27 mouse cellular contexts compared by ENCODE assay signal in genomic region chr11:59149302-59149701, GRCm38 (mm10). TPM values are rescaled to one million over a fixed set of nuclear protein-coding genes. Genes with fewer than 3 reads are reported as not detected.
DNase-seq lines count a peak whose midpoint lies in the region; ATAC-seq and TF ChIP-seq lines count a peak whose summit lies in the region.
"Had no signal": no experiment of that assay in that cellular context is flagged by ENCODE, and none has a peak within 500 bp of the region (broad histone marks: within the 10 kb centered on the region; RNA-seq: fewer than 3 reads in every experiment).

No protein-coding gene starts in this region.

- 43% methylated on average over 3 of the region's 3 CpGs for WGBS in lung, embryonic 14.5 days

- DNase-seq in adrenal gland, adult 8-10 months, result peak; percentile 30
- DNase-seq in adrenal gland, adult 18-20 months (ENCODE audit: low spot score in 2 of 2), result no peak
- peak; percentile 48 for DNase-seq in lung, embryonic 14.5 days
- no peak for DNase-seq in lung, postnatal 10 days
- DNase-seq in adrenal gland, postnatal 36 days, result peak; percentile 32 to 53
- DNase-seq in urinary bladder, postnatal 14 days (ENCODE audit: low spot score), result no peak
- DNase-seq in urinary bladder, postnatal 10 days (ENCODE audit: low spot score), result no peak
- DNase-seq: cerebellum, adult 18-20 months; cerebellum, adult 9-10 months; cerebellum, postnatal 14 days; gastrocnemius, postnatal 10 days; heart, adult 11 months; heart, postnatal 36 days; kidney, adult 11 months had no signal

- no peak overlapping the region for H3ac ChIP-seq in myocyte (ENCODE audit: control insufficient read depth, insufficient read length)

- H3K4me2 ChIP-seq in lung, embryonic 14.5 days, result no peak overlapping the region
- peak overlapping the region; percentile 21 for H3K4me2 ChIP-seq in myocyte (ENCODE audit: low read depth)
- H3K4me2 ChIP-seq: embryonic facial prominence, embryonic 13.5 days; forebrain, embryonic 12.5 days; forebrain, embryonic 15.5 days; heart, embryonic 11.5 days; hindbrain, embryonic 13.5 days; intestine, embryonic 15.5 days had no signal

- no peak for TF ChIP-seq CTCF in lung, embryonic 14.5 days (IDR thresholded peaks at IDR 0.05; ENCODE audit: low read depth)

- no peak overlapping the region for H3K27ac ChIP-seq in lung, embryonic 14.5 days (ENCODE audit: low read depth)
- H3K27ac ChIP-seq: embryonic facial prominence, embryonic 13.5 days; forebrain, embryonic 12.5 days; forebrain, embryonic 15.5 days; hindbrain, embryonic 10.5 days; hindbrain, embryonic 13.5 days; intestine, embryonic 15.5 days had no signal

- no peak for TF ChIP-seq POLR2A in myocyte (IDR thresholded peaks at IDR 0.05; ENCODE audit: insufficient read length, low read depth)

- no peak overlapping the region for H3K4me3 ChIP-seq in lung, embryonic 14.5 days (ENCODE audit: low read depth, low read length)
- no peak overlapping the region for H3K4me3 ChIP-seq in myocyte
- H3K4me3 ChIP-seq: embryonic facial prominence, embryonic 13.5 days; erythroblast, embryonic 14.5 days; forebrain, embryonic 12.5 days; forebrain, embryonic 15.5 days; hindbrain, embryonic 10.5 days; hindbrain, embryonic 13.5 days; intestine, embryonic 15.5 days had no signal

- ATAC-seq in lung, embryonic 14.5 days (ENCODE audit: insufficient read depth), result no peak
- ATAC-seq: activated CD4-positive, CD25-positive, alpha-beta regulatory T cell, adult 4 months; CD4-positive, CD25-positive, alpha-beta regulatory T cell, adult 4 months; forebrain, embryonic 15.5 days; hindbrain, embryonic 16.5 days; intestine, embryonic 15.5 days had no signal

- no peaks in the 10 kb centered on the region for H3K79me2 ChIP-seq in myocyte (ENCODE audit: control insufficient read depth, insufficient read depth)

- no peaks in the 10 kb centered on the region for H3K9me3 ChIP-seq in lung, embryonic 14.5 days (ENCODE audit: low read depth, low read length)
- H3K9me3 ChIP-seq: embryonic facial prominence, embryonic 13.5 days; forebrain, embryonic 12.5 days; forebrain, embryonic 15.5 days; hindbrain, embryonic 10.5 days; hindbrain, embryonic 13.5 days; intestine, embryonic 15.5 days had no signal

- no peaks in the 10 kb centered on the region for H3K4me1 ChIP-seq in lung, embryonic 14.5 days (ENCODE audit: insufficient read depth)
- H3K4me1 ChIP-seq: embryonic facial prominence, embryonic 13.5 days; forebrain, embryonic 12.5 days; forebrain, embryonic 15.5 days; hindbrain, embryonic 10.5 days; hindbrain, embryonic 13.5 days; intestine, embryonic 15.5 days had no signal

- H3K27me3 ChIP-seq in lung, embryonic 14.5 days (ENCODE audit: insufficient read depth, low read length), result no peaks in the 10 kb centered on the region
- H3K27me3 ChIP-seq in myocyte (ENCODE audit: control insufficient read depth, insufficient read depth, insufficient read length), result peaks cover 14% of the 10 kb centered on the region
- H3K27me3 ChIP-seq: embryonic facial prominence, embryonic 13.5 days; forebrain, embryonic 15.5 days; intestine, embryonic 15.5 days had no signal

- no peaks in the 10 kb centered on the region for H3K36me3 ChIP-seq in lung, embryonic 14.5 days (ENCODE audit: insufficient read depth)
- no peaks in the 10 kb centered on the region for H3K36me3 ChIP-seq in myocyte (ENCODE audit: control insufficient read depth, insufficient read depth)
- H3K36me3 ChIP-seq: embryonic facial prominence, embryonic 13.5 days; forebrain, embryonic 12.5 days; forebrain, embryonic 15.5 days; hindbrain, embryonic 10.5 days; hindbrain, embryonic 13.5 days; intestine, embryonic 15.5 days had no signal

- H3K9ac ChIP-seq in lung, embryonic 14.5 days, result no peak overlapping the region
- H3K9ac ChIP-seq: embryonic facial prominence, embryonic 13.5 days; forebrain, embryonic 12.5 days; forebrain, embryonic 15.5 days; hindbrain, embryonic 13.5 days; intestine, embryonic 15.5 days had no signal

TF ChIP-seq in myocyte, 11 proteins besides CTCF, POLR2A, EP300 and RAD21:
- TF ChIP-seq SRF (IDR thresholded peaks at IDR 0.05; ENCODE audit: control insufficient read depth, insufficient read length, low read depth) (no peak), E2F4 (IDR thresholded peaks at IDR 0.05; ENCODE audit: insufficient read depth) (no peak), MYOD1 (IDR thresholded peaks at IDR 0.05; ENCODE audit: control insufficient read depth in 1 of 3, insufficient read length in 2 of 3, low read depth in 2 of 3) (peak; percentile 20 to 69 (median 22)), CEBPB (IDR thresholded peaks at IDR 0.05; ENCODE audit: insufficient read depth, poor library complexity, severe bottlenecking) (no peak), MYOG (IDR thresholded peaks at IDR 0.05; ENCODE audit: control insufficient read depth in 1 of 3, insufficient read depth in 1 of 3, insufficient read length in 2 of 3, low read depth in 2 of 3) (peak in 2 of 3 experiments; percentile 41 to 81), USF1 (IDR thresholded peaks at IDR 0.05; ENCODE audit: low read depth) (no peak)

RNA-seq across cellular contexts. Expression of gene Obscn, which starts 13.1 kb away (rescaled TPM):
- total RNA-seq in adrenal gland, adult 8-10 months (2022), result 1 to 10 TPM; 1.5 to 2.2 (median 1.6) TPM
- total RNA-seq in adrenal gland, adult 18-20 months (2021), result 1 to 10 TPM in 1 of 2 experiments, under 1 TPM in 1; 0.99 to 2.4 TPM
- polyA plus RNA-seq in lung, embryonic 14.5 days (2014; fragmentation: Nextera tagmentation; extraction: Ambion mirVana), result 0.14 and 1.4 TPM in 2 replicates
- total RNA-seq in adrenal gland, postnatal 36 days (2021), result under 1 TPM; 0.93 to 0.95 TPM
- polyA plus RNA-seq in myocyte (2012; fragmentation: generic; extraction: Trizol), result 25.0 TPM
- total RNA-seq: common myeloid progenitor, adult 5-6 weeks had no signal
- polyA plus RNA-seq: activated CD4-positive, CD25-positive, alpha-beta regulatory T cell, adult 4 months; CD4-positive, CD25-positive, alpha-beta regulatory T cell, adult 4 months; forebrain, embryonic 12.5 days; hindbrain, embryonic 10.5 days had no signal

RNA-seq across cellular contexts. Expression of gene Iba57, which starts 14.2 kb away (rescaled TPM):
- total RNA-seq in adrenal gland, adult 8-10 months (2022), result 10 to 100 TPM; 19.3 to 23.3 (median 21.1) TPM
- 10 to 100 TPM; 16.3 to 21.7 TPM for total RNA-seq in adrenal gland, adult 18-20 months (2021)
- 1.9 and 2.2 TPM in 2 replicates for polyA plus RNA-seq in lung, embryonic 14.5 days (2014; fragmentation: Nextera tagmentation; extraction: Ambion mirVana)
- total RNA-seq in adrenal gland, postnatal 36 days (2021), result 10 to 100 TPM; 18.5 to 22.2 TPM
- 3.8 TPM for polyA plus RNA-seq in myocyte (2012; fragmentation: generic; extraction: Trizol)

RNA-seq across cellular contexts. Expression of gene Gjc2, which starts 33.7 kb away (rescaled TPM):
- total RNA-seq in adrenal gland, adult 8-10 months (2022), result 1 to 10 TPM in 2 of 4 experiments, under 1 TPM in 2; 0.66 to 1.4 (median 1.2) TPM
- under 1 TPM; 0.48 to 0.60 TPM for total RNA-seq in adrenal gland, adult 18-20 months (2021)
- polyA plus RNA-seq in lung, embryonic 14.5 days (2014; fragmentation: Nextera tagmentation; extraction: Ambion mirVana), result 0.16 and 0.34 TPM in 2 replicates
- total RNA-seq in adrenal gland, postnatal 36 days (2021), result under 1 TPM; 0.40 TPM
- 0.04 TPM for polyA plus RNA-seq in myocyte (2012; fragmentation: generic; extraction: Trizol)
- total RNA-seq: common myeloid progenitor, adult 5-6 weeks had no signal
- polyA plus RNA-seq: activated CD4-positive, CD25-positive, alpha-beta regulatory T cell, adult 4 months; CD4-positive, CD25-positive, alpha-beta regulatory T cell, adult 4 months had no signal

RNA-seq across cellular contexts. Expression of gene Guk1, which starts 42.7 kb away (rescaled TPM):
- total RNA-seq in adrenal gland, adult 8-10 months (2022), result 10 to 100 TPM; 67.1 to 80.4 (median 72.1) TPM
- total RNA-seq in adrenal gland, adult 18-20 months (2021), result 10 to 100 TPM; 57.3 to 71.5 TPM
- 140 and 141 TPM in 2 replicates for polyA plus RNA-seq in lung, embryonic 14.5 days (2014; fragmentation: Nextera tagmentation; extraction: Ambion mirVana)
- total RNA-seq in adrenal gland, postnatal 36 days (2021), result 10 to 100 TPM; 62.2 to 68.3 TPM
- 63.5 TPM for polyA plus RNA-seq in myocyte (2012; fragmentation: generic; extraction: Trizol)

RNA-seq across cellular contexts. Expression of gene Mrpl55, which starts 53.0 kb away (rescaled TPM):
- 10 to 100 TPM; 46.0 to 53.6 (median 47.1) TPM for total RNA-seq in adrenal gland, adult 8-10 months (2022)
- 10 to 100 TPM; 50.6 to 58.9 TPM for total RNA-seq in adrenal gland, adult 18-20 months (2021)
- polyA plus RNA-seq in lung, embryonic 14.5 days (2014; fragmentation: Nextera tagmentation; extraction: Ambion mirVana), result 89.9 and 100 TPM in 2 replicates
- 10 to 100 TPM; 46.1 to 60.7 TPM for total RNA-seq in adrenal gland, postnatal 36 days (2021)
- 36.0 TPM for polyA plus RNA-seq in myocyte (2012; fragmentation: generic; extraction: Trizol)

Comparison
In these comparisons a context has a peak if more than half of its experiments do, and no peak if none do; other contexts are left out.
1. DNase-seq: peak in adrenal gland, adult 8-10 months (single experiment), lung, embryonic 14.5 days (single experiment) and adrenal gland, postnatal 36 days (2 of 2); none in adrenal gland, adult 18-20 months (0 of 2), lung, postnatal 10 days (single experiment), urinary bladder, postnatal 14 days (single experiment) and urinary bladder, postnatal 10 days (single experiment).